Mouse (Mus musculus) myocyte (in vitro differentiated cells): ENCODE measurements around the gene Spata31d1a.

Experiments
- E2F4 ChIP-seq: IDR thresholded peaks from one replicate; pipeline ENCODE4 v1.6.1; 2011; ENCODE audit warnings: mild to moderate bottlenecking, control low read depth, moderate library complexity; ENCODE audit not compliant: insufficient read depth
- POLR2A ChIP-seq: IDR thresholded peaks from one replicate; pipeline ENCODE4 v1.6.1; 2011; ENCODE audit warnings: low read depth, mild to moderate bottlenecking, control low read depth, moderate library complexity; ENCODE audit not compliant: insufficient read length
- POLR2AphosphoS2 ChIP-seq: IDR thresholded peaks from one replicate; pipeline ENCODE4 v1.6.1; 2011; ENCODE audit warnings: low read depth, control low read depth; ENCODE audit not compliant: insufficient read length

DNA sequence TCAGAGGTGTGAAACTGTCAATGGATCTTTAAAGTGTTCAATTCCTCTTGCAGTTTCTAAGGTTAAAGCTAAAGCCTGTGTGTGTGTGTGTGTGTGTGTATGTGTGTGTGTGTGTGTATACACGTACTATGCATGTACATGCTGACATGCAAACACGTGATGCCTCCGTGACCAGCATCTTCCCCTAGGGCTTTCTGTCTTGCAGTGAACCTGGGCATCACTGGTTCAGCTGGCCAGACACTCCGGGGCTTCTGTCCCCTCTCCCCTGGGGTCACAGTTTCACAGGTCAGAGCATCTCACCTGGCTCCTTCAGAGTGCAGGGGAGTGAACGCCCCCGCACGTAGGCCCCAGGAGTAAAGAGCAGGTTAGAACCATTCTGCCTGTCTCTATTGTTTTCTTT is 36.5 kb downstream of the Spata31d1a start:
- TF ChIP-seq POLR2A (no peak), POLR2AphosphoS2 (no peak), E2F4 (no peak)
